ENCODE assay signal across 9 mouse cellular contexts in the genomic region with DNA sequence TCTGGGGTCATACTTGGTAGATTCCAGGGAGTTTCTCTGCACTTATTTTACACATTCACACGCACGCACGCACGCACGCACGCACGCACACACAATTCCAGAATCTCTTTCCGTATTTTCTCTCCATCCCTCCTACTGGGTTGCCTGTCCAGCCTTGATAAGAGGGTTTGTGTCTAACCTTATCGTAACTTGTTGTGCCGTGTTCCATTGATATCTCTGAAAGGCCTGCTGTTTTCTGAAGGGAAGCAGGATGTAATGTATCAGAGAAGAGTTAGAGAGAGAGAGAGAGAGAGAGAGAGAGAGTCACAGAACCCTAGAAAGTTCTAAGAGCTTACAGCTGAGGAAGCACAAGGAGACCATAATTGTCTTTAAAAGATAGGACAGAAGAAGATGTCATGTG.
A peak's percentile ranks its signal among the peaks of the same experiment; 100 is the strongest.
DNase-seq lines count a peak whose midpoint lies in the region; ATAC-seq and TF ChIP-seq lines count a peak whose summit lies in the region.
"Had no signal": no experiment of that assay in that cellular context is flagged by ENCODE, and none has a peak within 500 bp of the region (broad histone marks: within the 10 kb centered on the region; RNA-seq: fewer than 3 reads in every experiment).

No protein-coding gene starts in this region.

- DNase-seq in embryonic facial prominence, embryonic 10.5 days (ENCODE audit: low spot score): no peak
- DNase-seq in kidney, postnatal 14 days: no peak
- DNase-seq in liver, postnatal 0 days: no peak
- DNase-seq in urinary bladder, postnatal 25 days (ENCODE audit: low spot score): no peak
- DNase-seq in left cerebral cortex, postnatal 4 days: no peak

- intact Hi-C loops in left cerebral cortex, postnatal 4 days (cut with DNase I): no loop called here

- H3K4me3 ChIP-seq in embryonic facial prominence, embryonic 12.5 days: no peak overlapping the region
- no peak overlapping the region for H3K4me3 ChIP-seq in embryonic facial prominence, embryonic 10.5 days
- no peak overlapping the region for H3K4me3 ChIP-seq in kidney, embryonic 16.5 days (ENCODE audit: low read length)
- H3K4me3 ChIP-seq in liver, postnatal 0 days (ENCODE audit: low read depth, low read length): peak overlapping the region; percentile 36

- no peaks in the 10 kb centered on the region for H3K27me3 ChIP-seq in embryonic facial prominence, embryonic 12.5 days
- H3K27me3 ChIP-seq in embryonic facial prominence, embryonic 10.5 days (replicated peaks; ENCODE audit: low read depth, poor library complexity, severe bottlenecking): 0 out of 2 replicates have a peak, but pooled peaks cover 3% of the 10 kb centered on the region
- no peaks in the 10 kb centered on the region for H3K27me3 ChIP-seq in kidney, embryonic 16.5 days (ENCODE audit: insufficient read depth, low read length)
- no peaks in the 10 kb centered on the region for H3K27me3 ChIP-seq in liver, postnatal 0 days (ENCODE audit: insufficient read depth, low read length)

- no peaks in the 10 kb centered on the region for H3K9me3 ChIP-seq in embryonic facial prominence, embryonic 12.5 days
- H3K9me3 ChIP-seq in embryonic facial prominence, embryonic 10.5 days: no peaks in the 10 kb centered on the region
- no peaks in the 10 kb centered on the region for H3K9me3 ChIP-seq in kidney, embryonic 16.5 days (ENCODE audit: low read length)
- no peaks in the 10 kb centered on the region for H3K9me3 ChIP-seq in liver, postnatal 0 days (ENCODE audit: low read length)

- no peak for ATAC-seq in embryonic facial prominence, embryonic 12.5 days (ENCODE audit: insufficient number of reproducible peaks, insufficient read depth, low FRiP score, low TSS enrichment)
- ATAC-seq in kidney, embryonic 16.5 days (ENCODE audit: low FRiP score, low TSS enrichment): no peak
- peak; percentile 51 for ATAC-seq in erythroblast, adult 5-6 weeks (replicated peaks; ENCODE audit: low FRiP score, poor library complexity, severe bottlenecking)
- peak; percentile 87 for ATAC-seq in liver, postnatal 0 days
- ATAC-seq: inflammation-experienced regulatory T-cells, adult 6 months had no signal

- H3K4me1 ChIP-seq in embryonic facial prominence, embryonic 12.5 days: no peaks in the 10 kb centered on the region
- no peaks in the 10 kb centered on the region for H3K4me1 ChIP-seq in embryonic facial prominence, embryonic 10.5 days
- H3K4me1 ChIP-seq in kidney, embryonic 16.5 days (ENCODE audit: insufficient read depth, low read length): no peaks in the 10 kb centered on the region
- H3K4me1 ChIP-seq in liver, postnatal 0 days (ENCODE audit: insufficient read depth): no peaks in the 10 kb centered on the region

- no peak overlapping the region for H3K9ac ChIP-seq in embryonic facial prominence, embryonic 12.5 days
- no peak overlapping the region for H3K9ac ChIP-seq in kidney, embryonic 16.5 days (replicated peaks; ENCODE audit: low read length)
- peak overlapping the region; percentile 50; the same call in 1 of the 2 replicates for H3K9ac ChIP-seq in liver, postnatal 0 days (replicated peaks)

- 0 out of 2 replicates have a peak overlapping the region, but pooled peaks have one; percentile 22 for H3K4me2 ChIP-seq in embryonic facial prominence, embryonic 12.5 days (replicated peaks)
- H3K4me2 ChIP-seq in kidney, embryonic 16.5 days (replicated peaks; ENCODE audit: low read depth, low read length): peak overlapping the region; percentile 22
- peak overlapping the region; percentile 67 for H3K4me2 ChIP-seq in liver, postnatal 0 days (ENCODE audit: low read depth, low read length)

- H3K36me3 ChIP-seq in embryonic facial prominence, embryonic 12.5 days: no peaks in the 10 kb centered on the region
- no peaks in the 10 kb centered on the region for H3K36me3 ChIP-seq in embryonic facial prominence, embryonic 10.5 days (replicated peaks)
- no peaks in the 10 kb centered on the region for H3K36me3 ChIP-seq in kidney, embryonic 16.5 days (ENCODE audit: insufficient read depth, low read length)
- no peaks in the 10 kb centered on the region for H3K36me3 ChIP-seq in liver, postnatal 0 days (replicated peaks; ENCODE audit: insufficient read depth, low read length)

- TF ChIP-seq EP300 in liver, postnatal 0 days (IDR thresholded peaks at IDR 0.05; ENCODE audit: low read depth): peak; percentile 90

- TF ChIP-seq CTCF in liver, postnatal 0 days (IDR thresholded peaks at IDR 0.05; ENCODE audit: low read depth): no peak

- no peak overlapping the region for H3K27ac ChIP-seq in embryonic facial prominence, embryonic 12.5 days
- H3K27ac ChIP-seq in embryonic facial prominence, embryonic 10.5 days (replicated peaks): no peak overlapping the region
- no peak overlapping the region for H3K27ac ChIP-seq in kidney, embryonic 16.5 days (ENCODE audit: low read length)
- no peak overlapping the region for H3K27ac ChIP-seq in liver, postnatal 0 days (ENCODE audit: low read depth)

- 86% methylated on average over 10 of the region's 10 CpGs for WGBS in embryonic facial prominence, embryonic 12.5 days
- 87% methylated on average over 10 of the region's 10 CpGs for WGBS in embryonic facial prominence, embryonic 10.5 days
- WGBS in kidney, embryonic 16.5 days: 80% methylated on average over 10 of the region's 10 CpGs
- 59% methylated on average over 10 of the region's 10 CpGs for WGBS in liver, postnatal 0 days (ENCODE audit: insufficient replicate concordance)

Comparison
In these comparisons a context has a peak if more than half of its experiments do, and no peak if none do; other contexts are left out.
1. ATAC-seq: peak in erythroblast, adult 5-6 weeks (single experiment) and liver, postnatal 0 days (single experiment); none in embryonic facial prominence, embryonic 12.5 days (single experiment) and kidney, embryonic 16.5 days (single experiment).
2. Peak in every context shown above with its lines, with median percentiles within 50 percentile points of each other: H3K4me2 ChIP-seq.